Mouse (Mus musculus) liver, embryonic 16.5 days (tissue): ENCODE measurements around the gene Tmem9. TPM values are rescaled to one million over a fixed set of nuclear protein-coding genes. Genes with fewer than 3 reads are reported as not detected.

ENCODE experiments used
- ATAC-seq: fragments of 200-750 bp; cut with Nextera tagmentation; 2 replicates; pipeline ENCODE4 v1.8.0; 2017; ENCODE audit warnings: low read depth, mild to moderate bottlenecking, moderate number of reproducible peaks, moderate library complexity
- H3K27ac ChIP-seq: fragments of 300-500 bp; sonication (generic); 2 replicates; pipeline ENCODE4 v1.5.1; 2014; ENCODE audit warnings: mild to moderate bottlenecking, low read length
- H3K27me3 ChIP-seq: fragments of 300-500 bp; sonication (generic); 2 replicates; pipeline ENCODE4 v1.6.1; 2014; ENCODE audit warnings: low read depth, low read length, mixed read lengths; ENCODE audit not compliant: control insufficient read depth, insufficient read depth
- H3K36me3 ChIP-seq: fragments of 300-500 bp; sonication (generic); 2 replicates; pipeline ENCODE4 v1.6.1; 2014; ENCODE audit warnings: mild to moderate bottlenecking; ENCODE audit not compliant: control insufficient read depth, insufficient read depth
- H3K4me1 ChIP-seq: fragments of 300-500 bp; sonication (generic); 2 replicates; pipeline ENCODE4 v1.6.1; 2014; ENCODE audit warnings: low read depth, low read length, mixed read lengths; ENCODE audit not compliant: control insufficient read depth
- H3K4me2 ChIP-seq: fragments of 300-500 bp; sonication (generic); 2 replicates; pipeline ENCODE4 v1.6.1; 2014; ENCODE audit warnings: low read depth, low read length, mixed read lengths
- H3K4me3 ChIP-seq: fragments of 300-500 bp; sonication (generic); 2 replicates; pipeline ENCODE4 v1.5.1; 2014; ENCODE audit warnings: low read depth, mild to moderate bottlenecking, low read length
- H3K9ac ChIP-seq: fragments of 300-500 bp; sonication (generic); 2 replicates; pipeline ENCODE4 v1.6.1; 2014; ENCODE audit warnings: low read depth, low read length
- H3K9me3 ChIP-seq: fragments of 300-500 bp; sonication (generic); replicated peaks from 2 replicates; pipeline ENCODE4 v1.6.1; 2016; ENCODE audit warnings: low read length; ENCODE audit not compliant: control insufficient read depth
- WGBS: fragments of 180-500 bp; shearing (Covaris S2); extraction: QIAGEN DNeasy Blood & Tissue Kit; methylation state at CpG from one replicate; pipeline ENCODE4 v1.1.7; 2014; ENCODE audit not compliant: insufficient replicate concordance; 5-methylcytosine and 5-hydroxymethylcytosine counted together
- polyA plus RNA-seq: library from polyadenylated mRNA; unstranded; fragments of >200 nt; fragmentation: Nextera tagmentation; extraction: Ambion mirVana; gene quantifications from 2 replicates; pipeline ENCODE4 v1.2.1, GENCODE M21; 2015

Tmem9 gene
- polyA plus RNA-seq, 1 experiment from 2014 or later = 92.9 TPM

DNA sequence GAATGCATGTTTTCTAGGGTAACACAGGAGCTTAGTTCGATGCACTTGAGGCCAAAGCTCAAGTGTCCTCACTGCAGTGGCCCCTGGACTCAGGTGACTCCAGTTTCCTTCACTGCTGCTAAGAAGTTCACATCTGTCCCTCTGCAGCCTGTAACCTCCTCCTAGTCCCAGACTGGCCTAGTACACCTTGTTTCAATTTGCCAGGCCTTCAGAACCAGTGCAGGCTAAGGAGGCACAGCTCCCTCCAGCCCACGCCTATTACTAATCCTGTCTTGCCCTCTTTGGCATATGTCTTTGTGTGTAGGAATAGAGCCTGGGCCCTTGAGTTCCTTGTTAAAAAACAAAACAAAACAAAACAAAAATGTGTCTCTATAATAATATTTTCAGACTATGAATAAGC lies 9.4 kb downstream of the Tmem9 start:
- Histone ChIP-seq H3K27ac (peak overlapping the region; percentile 80), H3K9ac (peak overlapping the region; percentile 53), H3K4me3 (peak overlapping the region; percentile 92), H3K27me3 (no peaks in the 10 kb centered on the region), H3K9me3 (no peaks in the 10 kb centered on the region), H3K36me3 (peaks cover 13% of the 10 kb centered on the region), H3K4me2 (peak overlapping the region; percentile 75), H3K4me1 (peaks cover 55% of the 10 kb centered on the region)
- ATAC-seq = no peak
- 77% methylated on average over 2 of the region's 2 CpGs for WGBS

DNA sequence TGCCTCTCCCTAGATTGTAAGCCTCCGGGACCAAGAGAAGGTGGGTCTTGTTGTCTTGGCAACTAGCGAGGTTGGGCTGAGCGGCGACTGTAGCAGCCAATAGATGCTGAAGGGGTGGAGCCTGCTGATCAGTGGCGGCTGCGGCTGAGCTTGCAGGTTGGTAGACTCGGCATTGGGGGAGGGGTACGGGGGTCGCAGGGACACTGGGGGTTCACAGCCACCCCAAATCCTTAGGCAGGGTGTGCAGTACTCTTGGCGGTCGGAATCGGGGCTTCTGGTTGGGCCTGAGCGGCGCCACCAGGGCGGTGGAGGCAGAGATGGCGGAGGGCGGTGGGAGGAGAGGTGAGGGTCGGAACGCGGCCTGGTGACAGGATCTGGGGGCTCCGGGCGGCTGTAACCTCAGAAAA lies 10.0 kb downstream of the Tmem9 start:
- H3K4me1 ChIP-seq = peaks cover 52% of the 10 kb centered on the region
- peak overlapping the region; percentile 84 for H3K9ac ChIP-seq
- peak overlapping the region; percentile 90 for H3K27ac ChIP-seq
- peak; percentile 84 for ATAC-seq
- no peaks in the 10 kb centered on the region for H3K27me3 ChIP-seq
- WGBS = under 1% methylated on average over 20 of the region's 22 CpGs
- peaks cover 15% of the 10 kb centered on the region for H3K36me3 ChIP-seq
- no peaks in the 10 kb centered on the region for H3K9me3 ChIP-seq
- H3K4me3 ChIP-seq = peak overlapping the region; percentile 92
- peak overlapping the region; percentile 75 for H3K4me2 ChIP-seq

DNA sequence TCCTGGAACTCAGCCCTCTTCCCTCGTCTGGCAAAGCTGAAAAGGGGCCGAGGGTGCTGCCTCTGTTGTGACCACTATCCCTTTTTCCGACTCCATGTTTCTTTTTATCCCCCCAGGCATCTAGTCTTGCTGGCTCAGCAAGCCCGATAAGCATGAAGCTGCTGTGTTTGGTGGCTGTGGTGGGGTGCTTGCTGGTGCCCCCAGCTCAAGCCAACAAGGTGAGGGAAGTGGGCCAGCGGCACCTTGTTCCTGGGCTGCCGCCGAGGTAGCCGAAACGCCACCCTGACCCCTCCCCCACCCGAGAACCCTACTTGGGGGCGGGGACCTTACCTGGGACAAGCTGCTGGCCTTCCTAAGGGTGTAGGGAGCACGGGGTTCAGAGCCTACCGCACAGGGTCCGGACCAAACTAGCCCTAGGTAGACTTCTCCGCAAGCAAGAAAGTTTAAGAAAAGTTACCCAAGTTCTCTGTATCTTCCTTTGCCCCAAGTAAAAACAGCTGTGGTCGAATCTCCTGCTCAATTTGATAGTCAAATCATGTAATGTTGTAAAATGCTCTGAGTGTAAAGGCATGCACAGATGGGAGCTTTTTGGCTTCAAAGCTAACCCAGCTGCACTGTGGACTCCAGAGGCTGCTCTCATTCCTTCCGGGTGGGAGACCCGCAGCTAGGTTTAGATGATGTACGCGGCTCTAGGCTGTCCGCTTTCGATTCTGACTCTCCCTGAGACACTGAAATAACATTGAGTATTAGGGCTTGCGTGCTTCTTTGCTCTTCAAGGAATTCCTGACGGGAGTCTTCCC lies 10.6 kb downstream of the Tmem9 start:
- Histone ChIP-seq H3K9me3 (no peaks in the 10 kb centered on the region), H3K9ac (peak overlapping the region; percentile 84), H3K27ac (peak overlapping the region; percentile 90), H3K4me1 (peaks cover 46% of the 10 kb centered on the region), H3K4me2 (peak overlapping the region; percentile 75), H3K27me3 (no peaks in the 10 kb centered on the region), H3K4me3 (peak overlapping the region; percentile 92), H3K36me3 (peaks cover 18% of the 10 kb centered on the region)
- WGBS = 12% methylated on average over 24 of the region's 24 CpGs
- ATAC-seq = peak; percentile 35

DNA sequence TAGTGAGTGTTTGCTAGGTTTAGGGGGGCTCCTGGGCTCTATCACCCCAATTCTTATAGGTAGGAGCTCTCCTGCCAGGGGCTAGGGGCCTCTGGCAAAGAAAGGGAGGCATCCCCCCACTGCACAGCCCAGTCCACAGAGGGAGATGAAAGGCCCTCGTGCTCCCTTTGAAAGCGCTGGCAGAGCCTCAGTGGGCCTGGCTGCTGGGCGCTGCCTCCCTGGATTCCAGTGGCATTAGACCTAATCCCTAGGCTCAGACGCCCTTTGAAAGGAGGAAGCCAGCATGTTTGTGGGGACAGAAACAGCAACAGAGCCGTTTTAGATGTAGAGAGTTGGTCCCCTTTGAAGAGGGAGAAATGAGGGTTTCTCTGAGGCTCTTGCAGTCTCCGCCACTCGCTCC lies 22.3 kb downstream of the Tmem9 start:
- H3K9ac ChIP-seq = no peak overlapping the region
- no peaks in the 10 kb centered on the region for H3K4me1 ChIP-seq
- no peak overlapping the region for H3K4me3 ChIP-seq
- 81% methylated on average over 7 of the region's 7 CpGs for WGBS
- H3K9me3 ChIP-seq = no peaks in the 10 kb centered on the region
- ATAC-seq = no peak
- no peak overlapping the region for H3K27ac ChIP-seq
- peaks cover 65% of the 10 kb centered on the region for H3K36me3 ChIP-seq
- no peak overlapping the region for H3K4me2 ChIP-seq
- H3K27me3 ChIP-seq = no peaks in the 10 kb centered on the region

DNA sequence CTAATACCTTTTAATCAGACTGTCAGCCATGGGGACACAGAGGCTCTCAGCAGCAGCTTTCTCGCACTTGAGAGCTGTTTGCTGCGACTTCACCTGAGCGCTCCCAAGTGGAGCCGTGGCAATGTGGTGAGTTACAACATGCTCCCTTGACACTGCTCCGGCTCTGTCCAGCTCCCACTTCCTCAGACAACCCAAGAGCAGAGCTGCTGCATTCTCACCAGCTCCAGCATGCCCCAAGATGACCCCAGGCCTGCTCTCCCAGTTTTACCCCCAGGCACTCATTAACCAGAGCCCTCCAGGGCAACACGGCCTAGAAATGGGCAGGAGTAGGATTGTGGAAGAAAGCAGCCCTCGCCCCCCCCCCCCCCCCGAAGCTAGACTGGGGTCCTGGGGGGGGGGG lies 23.7 kb downstream of the Tmem9 start:
- Histone ChIP-seq H3K4me1 (no peaks in the 10 kb centered on the region), H3K9ac (no peak overlapping the region), H3K27me3 (no peaks in the 10 kb centered on the region), H3K9me3 (no peaks in the 10 kb centered on the region), H3K27ac (no peak overlapping the region), H3K4me2 (no peak overlapping the region), H3K4me3 (no peak overlapping the region), H3K36me3 (peaks cover 51% of the 10 kb centered on the region)
- ATAC-seq = no peak
- WGBS = 79% methylated on average over 6 of the region's 8 CpGs

DNA sequence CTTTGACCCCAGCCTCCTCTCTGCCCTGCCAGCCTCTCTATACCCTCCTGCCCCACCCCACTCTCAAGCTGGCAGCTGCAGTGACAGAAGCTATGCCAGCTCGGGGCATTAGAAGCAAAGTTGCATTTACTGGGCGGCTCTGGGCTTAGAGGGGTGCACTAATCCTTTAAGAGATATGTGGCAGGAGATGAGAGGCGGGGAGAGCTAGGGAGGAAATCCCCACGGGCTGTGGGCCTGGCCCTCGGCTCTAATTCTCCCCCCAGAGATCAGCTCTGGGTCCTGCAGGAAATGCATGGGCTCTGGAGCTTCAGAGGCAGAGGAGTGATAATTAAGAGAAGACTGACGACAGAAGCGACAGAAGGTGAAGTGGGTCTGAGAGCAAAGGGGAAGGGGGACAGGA lies 25.0 kb downstream of the Tmem9 start:
- H3K4me2 ChIP-seq = no peak overlapping the region
- H3K36me3 ChIP-seq = peaks cover 42% of the 10 kb centered on the region
- H3K9me3 ChIP-seq = no peaks in the 10 kb centered on the region
- no peaks in the 10 kb centered on the region for H3K4me1 ChIP-seq
- H3K27ac ChIP-seq = no peak overlapping the region
- ATAC-seq = no peak
- 64% methylated on average over 7 of the region's 7 CpGs for WGBS
- H3K9ac ChIP-seq = no peak overlapping the region
- H3K27me3 ChIP-seq = no peaks in the 10 kb centered on the region
- H3K4me3 ChIP-seq = no peak overlapping the region

DNA sequence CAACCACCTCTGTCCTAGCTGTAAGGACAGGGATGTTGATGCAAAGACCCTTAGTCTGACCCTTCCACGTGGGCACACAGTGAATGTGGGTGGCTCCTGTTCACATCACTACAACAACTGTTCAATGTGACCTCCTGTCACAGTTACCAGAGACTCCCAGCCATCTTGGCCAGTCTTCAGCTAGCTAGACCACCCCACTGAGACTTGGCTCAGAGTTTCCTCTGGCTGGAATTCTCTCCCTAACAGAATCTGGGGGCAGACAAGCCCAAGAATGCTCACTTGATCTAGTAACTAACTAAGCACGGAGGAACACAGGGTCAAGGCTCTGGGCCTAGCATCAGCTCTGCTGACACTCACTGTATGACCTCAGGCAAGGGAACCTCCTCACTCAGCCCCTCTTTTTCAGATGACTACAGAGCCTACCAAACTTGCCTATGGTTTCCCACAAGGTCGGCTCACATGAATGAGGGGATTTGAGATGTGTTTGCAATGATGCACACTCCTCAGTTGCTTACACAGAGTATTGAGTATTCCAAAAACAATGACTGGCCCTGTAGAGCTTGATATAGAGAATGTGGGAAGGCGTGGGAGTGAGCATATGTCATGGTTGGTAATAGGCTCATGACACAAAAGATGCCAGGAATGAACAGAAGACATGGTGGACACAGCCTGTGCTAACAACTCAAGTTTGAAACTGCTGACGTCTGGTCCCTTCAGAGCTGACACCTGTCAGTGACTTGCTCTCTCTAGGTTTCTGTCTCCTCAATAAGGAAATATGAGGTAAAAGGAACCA lies 31.0 kb downstream of the Tmem9 start:
- ATAC-seq = no peak
- no peak overlapping the region for H3K27ac ChIP-seq
- WGBS = 52% methylated on average over 5 of the region's 5 CpGs
- H3K27me3 ChIP-seq = peaks cover 7% of the 10 kb centered on the region
- H3K4me1 ChIP-seq = no peaks in the 10 kb centered on the region
- peaks cover 10% of the 10 kb centered on the region for H3K36me3 ChIP-seq
- H3K4me3 ChIP-seq = no peak overlapping the region
- no peak overlapping the region for H3K9ac ChIP-seq
- H3K4me2 ChIP-seq = no peak overlapping the region
- H3K9me3 ChIP-seq = no peaks in the 10 kb centered on the region

DNA sequence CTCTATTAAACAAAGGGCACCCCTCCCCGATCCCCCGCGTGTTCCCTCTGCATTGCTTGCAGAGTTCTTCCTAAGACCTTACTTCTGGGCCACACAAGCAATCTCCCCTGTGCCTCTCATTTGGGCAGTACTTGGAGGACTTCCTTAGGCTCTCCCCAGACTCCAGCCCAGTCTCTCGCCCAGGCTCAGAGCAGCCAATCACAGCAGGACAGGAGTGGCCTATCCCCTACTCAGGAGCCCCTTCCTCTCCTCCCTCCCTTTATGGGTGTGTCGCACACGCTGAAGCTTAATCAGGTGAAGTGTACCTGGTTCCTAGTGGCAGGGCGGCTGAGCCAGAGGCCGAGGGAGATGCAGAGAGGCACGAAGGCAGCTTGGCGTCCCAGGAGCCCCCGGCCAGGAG lies 32.5 kb downstream of the Tmem9 start:
- Histone ChIP-seq H3K4me3 (no peak overlapping the region), H3K4me2 (no peak overlapping the region), H3K4me1 (no peaks in the 10 kb centered on the region), H3K9me3 (no peaks in the 10 kb centered on the region), H3K27ac (no peak overlapping the region), H3K36me3 (no peaks in the 10 kb centered on the region), H3K27me3 (peaks cover 7% of the 10 kb centered on the region), H3K9ac (no peak overlapping the region)
- ATAC-seq = no peak
- 19% methylated on average over 11 of the region's 11 CpGs for WGBS

DNA sequence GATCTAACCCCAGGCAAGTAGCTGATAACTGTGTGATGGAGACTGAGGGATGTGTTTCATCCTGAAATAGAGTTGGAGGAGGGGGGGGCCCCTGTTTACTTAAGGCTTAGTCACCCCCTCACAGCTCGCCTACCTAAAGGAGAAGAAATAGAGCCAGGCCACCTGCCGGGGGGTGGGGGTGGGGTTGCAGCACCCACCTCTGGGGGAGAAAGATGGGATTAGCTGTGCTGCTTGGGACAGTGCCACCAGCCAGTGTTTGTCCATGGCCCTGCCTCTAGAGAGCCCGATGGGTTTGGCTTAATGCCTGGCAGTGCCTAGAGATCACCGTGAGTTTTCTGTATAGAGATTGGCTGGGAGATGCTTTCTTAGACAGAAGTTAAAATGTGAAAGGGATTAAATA lies 32.9 kb downstream of the Tmem9 start:
- Histone ChIP-seq H3K9ac (no peak overlapping the region), H3K4me2 (no peak overlapping the region), H3K27ac (no peak overlapping the region), H3K4me3 (no peak overlapping the region), H3K9me3 (no peaks in the 10 kb centered on the region), H3K36me3 (no peaks in the 10 kb centered on the region), H3K27me3 (peaks cover 7% of the 10 kb centered on the region), H3K4me1 (no peaks in the 10 kb centered on the region)
- ATAC-seq = no peak
- 33% methylated on average over 4 of the region's 4 CpGs for WGBS
